Mouse (Mus musculus): ENCODE results near the gene Nfkbib.

DNA sequence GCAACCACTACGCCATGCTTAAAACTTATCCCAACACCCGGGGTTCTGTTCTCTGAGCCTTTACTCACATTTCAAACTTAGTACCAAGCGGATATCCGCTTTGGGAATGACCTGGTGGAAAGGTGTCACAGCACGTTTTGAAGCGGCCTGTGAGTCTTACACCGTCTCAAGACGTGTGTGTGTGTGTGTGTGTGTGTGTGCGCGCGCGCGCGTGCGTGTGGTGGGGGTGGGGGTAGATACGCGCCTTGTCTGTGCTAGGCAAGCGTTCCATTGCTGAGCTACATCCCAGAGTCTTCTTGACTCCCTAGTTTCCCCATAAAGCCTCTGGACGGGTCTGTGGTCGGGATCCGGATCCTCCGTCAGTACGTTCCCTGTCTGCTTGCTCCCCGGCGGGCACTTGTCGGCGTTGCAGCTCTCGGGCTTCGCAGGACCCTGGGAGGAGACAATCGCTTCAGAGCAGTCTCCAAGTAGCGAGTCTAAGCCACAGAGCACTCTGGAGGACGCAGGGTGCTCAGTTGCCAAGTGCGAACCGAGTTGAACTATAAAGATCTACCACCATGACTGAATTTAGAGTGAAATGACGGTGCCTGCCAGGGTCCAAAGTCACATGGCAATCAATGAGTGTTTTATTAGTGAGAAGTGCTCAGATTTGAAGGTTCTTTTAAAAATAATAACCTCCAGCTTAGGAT lies 42.2 kb upstream of the Nfkbib start:
- TF ChIP-seq CTCF (IDR thresholded peaks at IDR 0.05; ENCODE audit: low read depth) (0 out of 2 replicates have a peak, but pooled peaks have one; percentile 20), EP300 (IDR thresholded peaks at IDR 0.05; ENCODE audit: low read depth) (no peak; the same call in 1 of the 2 replicates)

All from liver, embryonic 14.5 days (tissue).